Mouse (Mus musculus) small intestine, adult 10 weeks (tissue): ENCODE data around the gene Gtf3c2. TPM values are rescaled to one million over a fixed set of nuclear protein-coding genes. Genes with fewer than 3 reads are reported as not detected.

ENCODE experiments used
- polyA plus RNA-seq: library from polyadenylated mRNA; stranded (reverse); fragments of 350-450 nt; fragmentation: Illumina TruSeq; extraction: RNeasy Lipid Tissue Mini Kit (QIAGEN cat#74804); gene quantifications from one replicate; pipeline ENCODE4 v1.2.3, GENCODE M21; 2014; ENCODE audit warnings: low replicate concordance

The Gtf3c2 gene
- polyA plus RNA-seq = 49.3 TPM

DNA sequence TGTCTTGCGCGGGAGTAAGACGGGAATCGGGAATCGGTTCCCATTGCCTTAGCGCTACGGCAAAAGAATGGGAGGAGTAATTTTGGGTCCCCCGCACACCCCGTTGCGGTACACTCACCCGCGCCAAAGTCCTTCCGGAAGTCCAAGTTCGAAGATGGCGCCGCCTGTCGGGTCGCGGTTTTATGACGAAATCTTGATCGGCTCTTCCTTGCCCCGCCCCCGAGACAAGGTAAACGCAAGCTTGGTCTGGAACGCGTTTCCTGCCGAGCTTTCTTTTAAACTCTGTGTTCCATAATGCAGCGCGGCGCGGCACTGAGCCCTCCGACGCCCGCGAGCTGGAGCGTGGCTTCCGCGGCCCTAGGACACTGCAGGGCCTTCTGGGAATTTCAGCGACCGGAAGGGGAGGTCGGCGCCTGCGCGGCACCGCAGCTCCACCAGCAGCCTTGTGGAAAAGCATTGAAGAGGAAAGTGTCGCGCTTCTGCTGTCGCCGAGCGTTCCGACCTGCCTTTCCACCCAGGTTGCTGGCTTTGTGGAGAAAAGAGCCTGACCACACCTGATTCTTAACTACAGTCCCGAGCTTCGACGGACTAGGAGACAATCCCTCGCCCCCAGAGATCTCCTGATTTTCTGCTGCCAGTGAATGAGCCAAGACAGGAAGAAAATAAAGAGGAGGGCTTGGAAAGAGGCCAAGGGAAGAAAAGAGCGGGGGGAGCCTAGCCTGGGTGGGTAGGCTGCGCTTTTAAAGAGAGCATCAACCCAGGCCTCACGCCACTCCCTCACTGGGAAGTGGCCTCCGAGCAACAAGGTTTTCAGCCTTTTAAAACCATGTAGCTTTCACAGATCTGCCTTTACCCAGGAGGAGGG lies at the start of gene Gtf3c2, which contains the start of gene Gm29609:
Gene Gtf3c2 (minus strand): TSS at position 379 of the 865 bp plus-strand sequence.
Gene Gm29609 (minus strand): TSS at position 146 of the 865 bp plus-strand sequence.

DNA sequence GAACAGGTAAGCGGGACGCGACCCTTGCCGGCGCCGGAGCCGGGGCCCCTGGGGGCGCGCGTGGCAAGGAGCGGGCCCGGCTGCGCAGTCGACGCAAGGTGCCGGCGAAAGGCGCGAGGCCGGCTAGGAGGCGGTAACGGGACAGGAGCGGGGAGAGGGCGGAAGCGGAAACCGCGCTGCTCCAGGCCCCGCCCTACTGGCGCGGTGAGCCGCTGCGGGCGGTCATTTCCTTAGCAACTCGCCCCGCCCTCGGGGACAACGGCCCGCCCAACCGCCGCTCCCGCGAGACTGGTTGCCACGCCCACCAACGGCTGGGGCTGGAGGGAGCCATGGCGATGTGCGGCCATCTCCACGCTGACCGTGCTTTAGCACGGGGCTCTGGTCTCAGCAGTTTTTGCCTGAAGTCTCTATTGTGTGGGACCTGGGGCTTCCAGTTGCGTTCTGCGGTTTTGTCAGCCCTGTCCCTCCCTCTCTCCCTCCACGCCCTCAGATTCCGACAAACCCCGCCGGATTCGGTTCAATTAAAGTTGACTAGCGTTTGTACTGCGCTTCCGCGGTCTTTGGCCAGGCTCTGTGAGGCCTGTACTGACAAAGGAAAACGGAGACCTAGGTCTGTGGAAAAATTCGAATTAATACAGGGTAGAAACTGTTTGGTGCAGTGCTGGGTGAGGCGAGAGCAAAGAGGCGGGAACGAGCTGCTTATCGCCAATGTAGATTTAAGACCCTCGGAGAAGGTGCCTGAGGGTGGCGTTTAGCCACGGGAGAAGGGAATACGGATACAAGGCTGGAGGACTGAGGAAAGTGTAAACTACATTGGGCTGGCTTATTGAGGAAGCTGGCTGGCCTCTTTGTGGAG lies 40.7 kb upstream of the Gtf3c2 start, which contains the start of gene Ppm1g:
Gene Ppm1g (minus strand): TSS at position 240 of the 856 bp plus-strand sequence.

DNA sequence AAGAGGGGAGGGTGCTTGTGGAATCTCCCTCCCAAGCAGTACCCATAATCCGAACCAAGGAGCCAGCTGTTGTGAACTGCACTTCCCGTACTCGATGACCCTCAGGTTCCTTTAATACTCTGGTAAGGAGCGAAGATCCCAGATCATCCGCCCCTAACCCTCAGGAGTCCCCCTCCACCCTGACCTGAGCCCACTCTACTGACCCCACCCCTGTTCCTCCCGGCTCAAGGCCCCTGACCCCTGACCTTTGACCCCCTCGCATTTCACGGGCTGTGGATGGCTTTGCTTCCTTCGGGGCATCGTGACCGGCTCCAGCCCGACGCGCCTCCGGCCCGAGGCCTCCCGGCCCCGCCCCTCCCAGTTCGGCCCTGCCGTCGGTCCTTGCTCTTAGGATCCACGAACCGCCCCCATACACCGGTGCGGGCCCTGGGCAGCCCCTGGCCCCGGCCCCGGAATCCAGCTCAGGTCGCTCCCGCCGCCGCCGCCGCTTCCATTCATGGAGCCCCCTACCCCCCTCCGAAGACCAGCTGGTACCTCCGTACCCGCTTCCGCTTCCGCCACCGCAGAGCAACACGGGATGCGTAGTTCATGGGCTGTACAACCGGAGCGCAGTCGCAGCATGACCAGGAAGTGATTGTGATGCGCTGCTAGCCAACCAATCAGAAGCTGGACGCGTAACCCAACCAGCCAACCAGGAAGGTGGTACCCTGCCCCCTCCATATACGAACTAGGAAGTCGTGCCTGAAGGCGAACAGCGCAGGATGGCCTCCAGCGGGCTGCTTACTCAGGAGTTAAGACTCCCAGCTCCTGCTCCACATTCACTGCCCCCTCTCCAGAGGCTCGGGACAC lies 22.0 kb upstream of the Gtf3c2 start, which contains the start of gene Zfp513:
Gene Zfp513 (minus strand): TSS at position 562 of the 849 bp plus-strand sequence.

DNA sequence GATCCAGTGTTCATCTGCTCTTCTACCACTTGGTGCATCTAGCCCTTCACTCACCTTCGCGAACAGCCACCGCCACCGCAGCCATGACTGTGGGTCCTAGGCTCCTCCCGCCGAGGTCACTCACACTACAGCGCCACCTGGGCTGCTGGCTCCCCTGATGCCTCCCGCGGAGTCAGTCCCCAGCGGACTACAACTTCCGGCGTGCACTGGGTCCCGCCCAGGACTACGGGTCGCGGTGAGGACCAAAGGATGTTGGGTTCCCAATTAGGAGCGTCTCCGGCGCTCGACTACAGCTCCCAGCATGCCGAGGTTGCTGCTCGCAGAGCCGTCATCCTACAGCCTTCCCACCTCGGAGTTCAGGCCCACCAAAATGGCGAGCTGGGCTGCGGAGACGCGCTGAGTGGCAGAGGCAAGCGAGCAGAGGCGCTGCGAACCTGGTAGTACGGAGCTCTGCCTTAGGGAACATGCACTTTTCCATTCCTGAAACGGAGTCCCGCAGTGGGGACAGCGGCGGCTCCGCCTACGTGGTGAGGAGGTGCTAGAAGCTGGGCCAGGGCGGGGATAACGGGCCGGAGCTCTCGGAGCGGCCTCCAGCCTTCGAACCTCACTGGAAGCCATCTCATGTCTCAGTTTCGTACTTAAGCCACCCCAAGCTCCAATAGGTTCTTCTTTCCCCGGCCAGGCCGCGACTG lies 13.1 kb upstream of the Gtf3c2 start, which contains the start of the genes Snx17 and Eif2b4:
Gene Snx17 (plus strand): TSS at position 289 of the 692 bp plus-strand sequence.
Gene Eif2b4 (minus strand): TSS at position 492 of the 692 bp plus-strand sequence.

DNA sequence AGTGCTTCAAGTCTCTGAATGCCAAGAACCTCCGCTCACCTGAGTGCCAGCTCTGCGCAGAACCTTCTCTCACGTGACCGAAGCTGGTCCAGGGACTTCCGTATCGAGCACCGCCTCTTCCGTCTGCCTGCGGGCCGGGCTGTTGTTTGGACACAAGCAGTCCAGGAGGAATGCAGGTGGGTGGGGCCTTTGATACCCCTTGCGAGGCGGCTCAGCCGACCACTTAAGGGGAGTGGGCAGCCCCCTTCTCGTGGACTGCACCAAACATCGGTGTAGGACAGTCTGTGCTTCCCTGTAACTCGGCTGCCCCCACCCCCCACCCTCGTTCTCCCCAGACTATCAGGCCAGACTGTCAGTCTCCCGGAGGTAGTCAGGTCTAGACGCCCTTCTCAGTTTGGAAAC lies 25.8 kb downstream of the Gtf3c2 start, which contains the start of gene Mpv17:
Gene Mpv17 (minus strand): TSS at position 100 of the 402 bp plus-strand sequence.

DNA sequence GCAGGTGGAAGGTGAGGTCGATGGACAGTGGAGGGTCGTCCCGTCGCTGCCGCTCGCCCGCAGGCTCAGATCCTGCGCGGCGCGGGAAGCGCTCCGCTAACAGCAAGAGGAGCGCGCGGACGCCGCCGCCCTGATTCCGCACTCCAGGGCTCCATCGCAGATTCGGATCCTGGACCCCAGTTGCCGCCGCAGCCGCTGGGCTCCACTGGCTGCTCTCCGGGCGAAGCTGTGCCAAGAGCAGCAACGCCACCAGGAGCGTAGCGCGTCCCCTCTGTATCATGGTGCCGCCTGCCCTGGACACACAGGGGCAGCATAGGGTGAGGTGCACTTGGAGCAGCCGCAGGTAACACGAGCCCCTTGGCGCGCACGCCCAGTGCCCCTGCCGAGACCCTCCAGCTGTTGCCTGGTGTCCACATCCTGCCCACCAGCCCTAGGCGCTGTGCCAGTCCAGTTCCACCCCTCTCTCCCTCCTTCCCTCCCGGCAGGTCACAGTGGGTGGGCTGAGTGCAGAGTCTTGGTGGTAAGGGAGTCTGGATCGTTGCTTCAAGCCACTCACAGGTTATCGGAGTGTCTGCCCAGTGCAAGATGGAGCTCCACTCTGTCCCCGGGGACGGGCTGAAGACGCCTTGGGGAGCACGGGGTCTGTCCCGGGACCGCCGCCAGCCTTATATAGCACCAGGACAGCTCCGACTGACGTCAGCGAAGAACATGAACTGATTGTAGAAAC lies 41.5 kb downstream of the Gtf3c2 start, which contains the start of gene Ucn:
Gene Ucn (minus strand): TSS at position 589 of the 727 bp plus-strand sequence.

DNA sequence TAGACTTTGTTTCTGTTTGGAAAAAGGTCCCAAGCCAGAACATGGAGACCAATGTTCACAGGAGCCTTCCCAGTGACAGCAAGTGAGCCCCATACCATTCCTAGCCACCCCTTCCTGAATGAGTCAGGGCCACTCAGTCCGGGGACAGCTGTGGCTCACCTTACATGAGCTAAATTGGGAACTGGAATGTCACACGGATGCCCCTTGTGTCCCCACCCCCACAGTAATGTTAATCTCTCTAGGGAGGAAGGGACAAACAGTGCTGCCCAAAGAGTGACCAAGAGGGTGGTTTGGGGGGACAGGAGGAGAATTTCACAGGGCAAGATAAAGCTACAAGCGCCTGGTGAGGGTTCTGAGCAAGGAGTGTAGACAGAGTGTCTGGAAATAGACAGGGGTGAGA lies 63.6 kb downstream of the Gtf3c2 start, which contains the start of gene Trim54:
Gene Trim54 (plus strand): TSS at position 359 of the 400 bp plus-strand sequence.

DNA sequence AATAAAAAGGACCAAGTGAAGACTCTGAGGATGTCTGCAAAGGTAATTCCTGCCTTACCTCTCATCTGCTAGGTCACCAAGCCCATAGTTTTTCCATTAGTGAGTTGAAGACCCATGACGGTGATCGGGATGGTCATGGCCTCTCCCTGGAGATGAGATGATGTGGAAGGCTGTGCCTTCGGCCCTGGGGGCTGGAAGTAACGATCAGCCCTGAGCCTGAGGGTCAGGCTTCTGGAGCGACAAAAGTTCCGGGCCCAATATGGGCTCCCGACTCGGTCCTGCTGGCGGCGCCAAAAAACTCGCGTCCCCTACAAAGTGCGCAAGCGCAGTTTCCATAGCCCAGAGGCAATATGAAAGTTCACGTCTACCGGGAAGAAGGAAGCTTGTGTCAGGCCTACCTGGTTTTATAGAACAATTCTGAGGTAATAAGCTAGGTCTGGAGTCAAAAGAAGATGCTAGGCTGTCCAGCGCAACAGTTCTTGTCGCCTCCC lies 71.9 kb downstream of the Gtf3c2 start, which contains the start of gene Slc30a3:
Gene Slc30a3 (minus strand): TSS at position 238 of the 491 bp plus-strand sequence.

Other genes with a start within 250 kb of the Gtf3c2 start
- gene Cgref1, start 234.6 kb downstream of the Gtf3c2 start, polyA plus RNA-seq = 18.4 TPM
- gene Preb, start 219.8 kb downstream of the Gtf3c2 start, polyA plus RNA-seq = 17.1 TPM
- 0.30 TPM for gene Tcf23, start 211.5 kb downstream of the Gtf3c2 start, polyA plus RNA-seq
- gene Atraid, start 131.8 kb downstream of the Gtf3c2 start, polyA plus RNA-seq = 41.8 TPM
- 3.5 TPM for gene Slc5a6, start 131.2 kb downstream of the Gtf3c2 start, polyA plus RNA-seq
- 0.33 TPM for gene Cad, start 125.4 kb downstream of the Gtf3c2 start, polyA plus RNA-seq
- gene Dnajc5g, start 73.9 kb downstream of the Gtf3c2 start, polyA plus RNA-seq = not detected
- not detected for gene Slc30a3, start 71.9 kb downstream of the Gtf3c2 start, polyA plus RNA-seq
- not detected for gene Trim54, start 63.4 kb downstream of the Gtf3c2 start, polyA plus RNA-seq
- gene Ucn, start 41.3 kb downstream of the Gtf3c2 start, polyA plus RNA-seq = not detected
- 10.0 TPM for gene Mpv17, start 25.9 kb downstream of the Gtf3c2 start, polyA plus RNA-seq
- 0.22 TPM for gene Gm29609, start 233 bp downstream of the Gtf3c2 start, polyA plus RNA-seq
- gene Snx17, start 13.1 kb upstream of the Gtf3c2 start, polyA plus RNA-seq = 37.9 TPM
- gene Eif2b4, start 13.3 kb upstream of the Gtf3c2 start, polyA plus RNA-seq = 0.89 TPM
- 0.85 TPM for gene Zfp513, start 22.2 kb upstream of the Gtf3c2 start, polyA plus RNA-seq
- 14.1 TPM for gene Ppm1g, start 40.5 kb upstream of the Gtf3c2 start, polyA plus RNA-seq
- gene Nrbp1, start 60.7 kb upstream of the Gtf3c2 start, polyA plus RNA-seq = 91.8 TPM
- gene Gm9970, start 61.1 kb upstream of the Gtf3c2 start, polyA plus RNA-seq = not detected
- 1.6 TPM for gene Krtcap3, start 71.5 kb upstream of the Gtf3c2 start, polyA plus RNA-seq
- gene Ift172, start 111.0 kb upstream of the Gtf3c2 start, polyA plus RNA-seq = 3.9 TPM
- gene Fndc4, start 115.9 kb upstream of the Gtf3c2 start, polyA plus RNA-seq = 0.93 TPM
- gene Gckr, start 117.3 kb upstream of the Gtf3c2 start, polyA plus RNA-seq = 0.11 TPM